ENCODE assay signal across 11 mouse cellular contexts in genomic region chr2:83332770-83333157, GRCm38 (mm10).
DNase-seq lines count a peak whose midpoint lies in the region; ATAC-seq and TF ChIP-seq lines count a peak whose summit lies in the region.
"Had no signal": no experiment of that assay in that cellular context is flagged by ENCODE, and none has a peak within 500 bp of the region (broad histone marks: within the 10 kb centered on the region; RNA-seq: fewer than 3 reads in every experiment).

No protein-coding gene starts in this region.

- in situ Hi-C loops in Patski (cut with MboI; ENCODE audit: low pct_unique_long_range_greater_than_20kb), result loop anchor here (25.0 kb wide), 1 partner anchor 1270 kb away; the partner anchor contains the start of gene Zfp804a

- H3K9me3 ChIP-seq in intestine, embryonic 14.5 days (ENCODE audit: control insufficient read depth, low read length), result no peaks in the 10 kb centered on the region
- H3K9me3 ChIP-seq in intestine, embryonic 16.5 days (ENCODE audit: control insufficient read depth, low read length), result no peaks in the 10 kb centered on the region
- no peaks in the 10 kb centered on the region for H3K9me3 ChIP-seq in hindbrain, embryonic 14.5 days (ENCODE audit: control insufficient read depth, low read length)
- H3K9me3 ChIP-seq: megakaryocyte, embryonic 14.5 days had no signal

- CTCF ChIA-PET in Patski (lab: Charles Lee), result no interaction called here

- H3K4me2 ChIP-seq in intestine, embryonic 14.5 days (ENCODE audit: low read length), result no peak overlapping the region
- H3K4me2 ChIP-seq in intestine, embryonic 16.5 days (ENCODE audit: low read depth, low read length), result no peak overlapping the region
- no peak overlapping the region for H3K4me2 ChIP-seq in hindbrain, embryonic 14.5 days (replicated peaks)

- peak; percentile 44 for TF ChIP-seq CTCF in Patski (IDR thresholded peaks at IDR 0.05)

- no peak overlapping the region for H3K4me3 ChIP-seq in intestine, embryonic 14.5 days (ENCODE audit: low read depth, low read length)
- no peak overlapping the region for H3K4me3 ChIP-seq in intestine, embryonic 16.5 days (ENCODE audit: low read length)
- no peak overlapping the region for H3K4me3 ChIP-seq in hindbrain, embryonic 14.5 days (replicated peaks; ENCODE audit: low read length)
- H3K4me3 ChIP-seq: megakaryocyte, embryonic 14.5 days had no signal

- no peak for DNase-seq in intestine, embryonic 14.5 days (ENCODE audit: low spot score)
- DNase-seq in 416B (ENCODE audit: low read depth) (peak; percentile 59), Patski (ENCODE audit: low read depth, low spot score) (no peak)
- DNase-seq in hindbrain, embryonic 14.5 days (ENCODE audit: low spot score), result peak; percentile 86
- no peak for DNase-seq in thymus, postnatal 4 days
- DNase-seq in frontal cortex, postnatal 14 days (ENCODE audit: low spot score in 2 of 2), result no peak
- DNase-seq in adrenal gland, postnatal 4 days (ENCODE audit: low spot score in 2 of 2), result no peak
- DNase-seq: kidney, postnatal 4 days had no signal

- no peaks in the 10 kb centered on the region for H3K4me1 ChIP-seq in intestine, embryonic 14.5 days (replicated peaks; ENCODE audit: control insufficient read depth, insufficient read depth, low read length)
- no peaks in the 10 kb centered on the region for H3K4me1 ChIP-seq in intestine, embryonic 16.5 days (ENCODE audit: control insufficient read depth, insufficient read depth, low read length)
- H3K4me1 ChIP-seq in hindbrain, embryonic 14.5 days (replicated peaks; ENCODE audit: control insufficient read depth, insufficient read depth, low read length), result no peaks in the 10 kb centered on the region
- H3K4me1 ChIP-seq: megakaryocyte, embryonic 14.5 days had no signal

- POLR2A ChIA-PET in Patski (lab: Charles Lee), result no interaction called here

- H3K36me3 ChIP-seq in intestine, embryonic 14.5 days (ENCODE audit: control insufficient read depth, insufficient read depth, low read length), result no peaks in the 10 kb centered on the region
- H3K36me3 ChIP-seq in intestine, embryonic 16.5 days (ENCODE audit: control insufficient read depth, insufficient read depth, low read length), result no peaks in the 10 kb centered on the region
- no peaks in the 10 kb centered on the region for H3K36me3 ChIP-seq in hindbrain, embryonic 14.5 days (replicated peaks; ENCODE audit: control insufficient read depth, insufficient read depth)

- ATAC-seq in intestine, embryonic 14.5 days (replicated peaks; ENCODE audit: low FRiP score, low TSS enrichment, low read depth), result peak; percentile 58
- ATAC-seq in intestine, embryonic 16.5 days, result no peak
- no peak for ATAC-seq in Patski
- ATAC-seq in hindbrain, embryonic 14.5 days (ENCODE audit: low FRiP score), result peak; percentile 64; the same call in 1 of the 2 replicates
- ATAC-seq: activated CD4-positive, CD25-positive, alpha-beta regulatory T cell, adult 4 months had no signal

- H3K9ac ChIP-seq in intestine, embryonic 14.5 days (ENCODE audit: low read length), result no peak overlapping the region
- H3K9ac ChIP-seq in intestine, embryonic 16.5 days (ENCODE audit: low read depth, low read length), result no peak overlapping the region
- H3K9ac ChIP-seq in hindbrain, embryonic 14.5 days, result no peak overlapping the region

- no peaks in the 10 kb centered on the region for H3K27me3 ChIP-seq in intestine, embryonic 14.5 days (replicated peaks; ENCODE audit: control insufficient read depth, insufficient read depth, low read length)
- no peaks in the 10 kb centered on the region for H3K27me3 ChIP-seq in intestine, embryonic 16.5 days (replicated peaks; ENCODE audit: control insufficient read depth, insufficient read depth, low read length)
- peaks cover 37% of the 10 kb centered on the region for H3K27me3 ChIP-seq in Patski
- H3K27me3 ChIP-seq in hindbrain, embryonic 14.5 days (ENCODE audit: control insufficient read depth, insufficient read depth, low read length), result no peaks in the 10 kb centered on the region
- H3K27me3 ChIP-seq: megakaryocyte, embryonic 14.5 days had no signal

- 24% methylated on average over 5 of the region's 5 CpGs for WGBS in intestine, embryonic 14.5 days
- WGBS in intestine, embryonic 16.5 days, result 29% methylated on average over 5 of the region's 5 CpGs
- 42% methylated on average over 5 of the region's 5 CpGs for WGBS in hindbrain, embryonic 14.5 days

- H3K27ac ChIP-seq in intestine, embryonic 14.5 days (ENCODE audit: low read depth), result no peak overlapping the region
- no peak overlapping the region for H3K27ac ChIP-seq in intestine, embryonic 16.5 days (ENCODE audit: low read length)
- H3K27ac ChIP-seq in hindbrain, embryonic 14.5 days, result no peak overlapping the region

Comparison
In these comparisons a context has a peak if more than half of its experiments do, and no peak if none do; other contexts are left out.
1. ATAC-seq: peak in intestine, embryonic 14.5 days (single experiment) and hindbrain, embryonic 14.5 days (single experiment); none in intestine, embryonic 16.5 days (single experiment) and Patski (single experiment).
2. DNase-seq: peak in 416B (single experiment) and hindbrain, embryonic 14.5 days (single experiment); none in intestine, embryonic 14.5 days (single experiment), Patski (single experiment), thymus, postnatal 4 days (single experiment), frontal cortex, postnatal 14 days (0 of 2) and adrenal gland, postnatal 4 days (0 of 2).